Mouse (Mus musculus) cerebellum, postnatal 10 days (tissue): ENCODE measurements around the gene Slc9a3r1.

Experiments
- DNase-seq, 2 experiments: peaks; one replicate each; pipeline ENCODE4 v3.0.0; 2021; ENCODE audit warnings: mixed read lengths in 2 of 2

The Slc9a3r1 gene

GRCm38 (mm10) chr11:115228430-115228829, 65.3 kb downstream of the Slc9a3r1 start:
- DNase-seq = no peak

- DNase-seq = no peak
Measured at GRCm38 (mm10) chr11:115229021-115229930, 66.1 kb downstream of the Slc9a3r1 start.
